8 mouse cellular contexts compared by ENCODE assay signal in the genomic region with DNA sequence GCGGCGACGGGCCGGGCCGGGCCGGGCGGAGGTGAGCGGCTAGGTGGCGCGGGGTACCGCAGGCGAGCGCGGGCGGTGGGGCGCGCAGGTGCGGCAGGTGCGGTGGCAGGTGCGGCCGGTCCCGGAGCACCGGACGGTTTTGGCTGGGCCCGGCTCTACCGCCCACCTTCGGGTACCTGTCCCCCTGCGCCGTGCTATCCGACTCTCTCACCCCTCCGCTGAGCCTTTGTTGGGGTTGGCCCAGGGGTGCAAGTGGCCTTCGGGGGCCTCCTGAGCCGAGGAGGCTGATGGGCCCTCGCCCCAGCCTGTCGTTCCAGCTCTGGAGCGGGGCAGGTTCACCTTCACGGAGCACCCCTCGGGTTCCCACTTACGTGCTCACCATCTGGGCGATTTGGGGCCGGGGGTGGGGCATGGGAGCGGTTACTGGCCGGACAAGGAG. TPM values are rescaled to one million over a fixed set of nuclear protein-coding genes. Genes with fewer than 3 reads are reported as not detected.
DNase-seq lines count a peak whose midpoint lies in the region; ATAC-seq lines count a peak whose summit lies in the region.

No protein-coding gene starts in this region.

- WGBS in macrophage (ENCODE audit: missing documents) = under 1% methylated on average over 29 of the region's 43 CpGs

- peaks cover 51% of the 10 kb centered on the region for H3K79me2 ChIP-seq in macrophage (ENCODE audit: inconsistent target)

- no peaks in the 10 kb centered on the region; the same call in 1 of the 2 replicates for H3K36me3 ChIP-seq in macrophage (ENCODE audit: inconsistent target)

- peak overlapping the region; percentile 45 for H3K4me3 ChIP-seq in macrophage (ENCODE audit: inconsistent target)

- no peak for ATAC-seq in monocyte, adult 5-6 weeks (replicated peaks; ENCODE audit: insufficient number of reproducible peaks, low FRiP score, low TSS enrichment, poor library complexity, severe bottlenecking)

- DNase-seq in adrenal gland, postnatal 14 days = peak; percentile 45
- DNase-seq in adrenal gland, adult (ENCODE audit: inconsistent age in 2 of 2, low spot score in 1 of 2) = no peak
- peak; percentile 28 for DNase-seq in thymus, postnatal 0 days (ENCODE audit: low spot score)
- DNase-seq in thymus, postnatal 25 days = no peak
- peak; percentile 56 for DNase-seq in induced T-regulatory cell, adult 2 months (ENCODE audit: low read depth)
- DNase-seq in testis, postnatal 14 days (ENCODE audit: low spot score) = peak; percentile 59

- no peak overlapping the region for H3K27ac ChIP-seq in macrophage

RNA-seq across cellular contexts. Expression of gene Zmiz2, which starts 0.6 kb away (rescaled TPM):
- total RNA-seq in adrenal gland, postnatal 14 days (2021) = 44.7 and 51.3 TPM in 2 replicates
- polyA plus RNA-seq in thymus, postnatal 0 days (2015; fragmentation: Nextera tagmentation; extraction: Ambion mirVana) = 12.2 and 14.9 TPM in 2 replicates
- 100 to 1,000 TPM in 7 of 26 experiments, 10 to 100 TPM in 19; 35.7 to 130 (median 85.7) TPM for total RNA-seq in macrophage (2018; cell fraction: chromatin; rRNA removed)
- 10 to 100 TPM; 34.3 to 89.5 (median 63.9) TPM for total RNA-seq in macrophage (2018; cell fraction: cytosol; rRNA removed)
- total RNA-seq in macrophage (2018; cell fraction: nucleus; rRNA removed) = 10 to 100 TPM; 40.7 to 92.1 (median 73.8) TPM
- 38.6 to 57.7 TPM (median 48.1 TPM) in 3 replicates for polyA plus RNA-seq in macrophage (2018)
- 11.9 to 27.0 TPM (median 16.3 TPM) in 3 replicates for total RNA-seq in monocyte, adult 5-6 weeks (2017)

RNA-seq across cellular contexts. Expression of gene Ppia, which starts 25.7 kb away (rescaled TPM):
- 1,829 and 1,894 TPM in 2 replicates for total RNA-seq in adrenal gland, postnatal 14 days (2021)
- 7,546 and 8,495 TPM in 2 replicates for polyA plus RNA-seq in thymus, postnatal 0 days (2015; fragmentation: Nextera tagmentation; extraction: Ambion mirVana)
- total RNA-seq in macrophage (2018; cell fraction: chromatin; rRNA removed) = 100 to 1,000 TPM in 17 of 26 experiments, 10 to 100 TPM in 9; 57.4 to 297 (median 107) TPM
- 1,000 to 10,000 TPM; 1,408 to 2,161 (median 1,705) TPM for total RNA-seq in macrophage (2018; cell fraction: cytosol; rRNA removed)
- 100 to 1,000 TPM; 138 to 460 (median 284) TPM for total RNA-seq in macrophage (2018; cell fraction: nucleus; rRNA removed)
- 1,329 to 2,132 TPM (median 1,766 TPM) in 3 replicates for polyA plus RNA-seq in macrophage (2018)
- total RNA-seq in monocyte, adult 5-6 weeks (2017) = 917 to 1,280 TPM (median 1,115 TPM) in 3 replicates

RNA-seq across cellular contexts. Expression of gene H2afv, which starts 54.7 kb away (rescaled TPM):
- 84.2 and 99.3 TPM in 2 replicates for total RNA-seq in adrenal gland, postnatal 14 days (2021)
- 715 and 776 TPM in 2 replicates for polyA plus RNA-seq in thymus, postnatal 0 days (2015; fragmentation: Nextera tagmentation; extraction: Ambion mirVana)
- total RNA-seq in macrophage (2018; cell fraction: chromatin; rRNA removed) = 10 to 100 TPM in 3 of 26 experiments, 1 to 10 TPM in 19, under 1 TPM in 2, not detected in 2; 0.51 to 14.6 (median 4.1) TPM
- 10 to 100 TPM; 20.2 to 53.9 (median 28.0) TPM for total RNA-seq in macrophage (2018; cell fraction: cytosol; rRNA removed)
- 10 to 100 TPM in 18 of 26 experiments, 1 to 10 TPM in 8; 4.1 to 24.6 (median 11.9) TPM for total RNA-seq in macrophage (2018; cell fraction: nucleus; rRNA removed)
- polyA plus RNA-seq in macrophage (2018) = 15.4 to 35.4 TPM (median 22.4 TPM) in 3 replicates
- 31.2 to 51.6 TPM (median 37.9 TPM) in 3 replicates for total RNA-seq in monocyte, adult 5-6 weeks (2017)

Comparison
In these comparisons a context has a peak if more than half of its experiments do, and no peak if none do; other contexts are left out.
1. DNase-seq: peak in adrenal gland, postnatal 14 days (single experiment), thymus, postnatal 0 days (single experiment), induced T-regulatory cell, adult 2 months (single experiment) and testis, postnatal 14 days (single experiment); none in adrenal gland, adult (0 of 2) and thymus, postnatal 25 days (single experiment).